Mouse (Mus musculus): ENCODE results near the gene Cntn6. TPM values are rescaled to one million over a fixed set of nuclear protein-coding genes. Genes with fewer than 3 reads are reported as not detected.

The Cntn6 gene
- polyA plus RNA-seq (2021; fragmentation: Nextera tagmentation): 1.3 and 1.6 TPM in 2 replicates
- long read RNA-seq, experiment 1, partial matches to known transcripts: 4 of 8 reads
- long read RNA-seq, experiment 1, other reads (novel, unspliced or antisense): 4 of 8 reads
- long read RNA-seq, experiment 2, transcript Cntn6-201 (23 exons, 3,702 nt): major isoform, 11 of 20 reads
- long read RNA-seq, experiment 2, partial matches to known transcripts: 3 of 20 reads
- long read RNA-seq, experiment 2, other reads (novel, unspliced or antisense): 6 of 20 reads

DNA sequence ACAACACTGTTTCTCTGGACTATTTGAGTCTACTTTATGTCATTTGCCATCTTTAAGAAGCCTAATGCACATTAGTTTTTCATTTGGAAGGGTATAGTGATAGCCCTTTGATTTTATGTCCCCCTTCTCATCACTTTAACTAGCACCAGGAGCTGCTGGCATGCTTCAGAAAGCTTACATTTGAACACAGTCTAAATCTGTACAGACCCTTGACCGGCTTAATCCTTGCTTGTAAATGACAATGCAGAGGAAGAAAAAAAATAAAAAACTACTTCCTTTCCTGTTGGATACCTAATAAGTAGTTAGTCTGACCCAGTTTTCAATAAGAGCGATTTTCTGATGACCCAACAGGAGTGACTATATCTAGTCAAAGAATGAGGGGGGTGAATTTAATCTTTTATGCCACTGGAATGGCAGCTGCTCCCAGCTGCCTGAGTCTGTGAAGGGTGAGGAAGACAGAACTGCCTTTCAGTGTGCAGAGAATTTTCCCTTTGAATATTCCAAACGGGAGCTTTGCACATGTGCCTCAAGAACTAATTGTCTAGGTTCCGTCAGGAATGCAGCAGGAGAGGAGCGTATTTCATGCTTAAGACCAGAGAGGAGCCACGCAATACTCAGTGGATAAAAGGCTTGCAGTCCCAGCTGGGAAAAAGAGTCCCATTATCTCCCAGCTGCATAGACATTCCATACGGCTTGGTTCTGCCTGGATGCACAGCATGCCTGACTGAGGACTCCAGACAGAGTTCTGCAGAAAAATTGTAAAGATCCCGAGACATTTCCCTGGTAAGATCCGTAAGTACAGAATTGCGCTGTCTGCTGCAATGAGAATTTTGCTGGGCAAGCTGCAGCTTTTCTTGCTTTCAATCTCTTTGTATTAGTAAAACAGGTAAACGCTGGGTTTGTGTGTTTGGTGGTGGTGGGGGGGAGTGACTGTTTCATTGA lies at the start of gene Cntn6:
TSS of gene Cntn6 (plus strand) at position 301 of the 942 bp plus-strand sequence.

